Mouse (Mus musculus) heart, embryonic 10.5 days (tissue): ENCODE measurements at regions not wholly inside any gene's neighbourhood (a gene's known extent, or its start where the extent isn't known, plus 50 kb on each side); places are given as distances from the start of the nearest gene placed in this dataset.
"Not testable (repeated sequence)": the region's sequence is repeated elsewhere in the genome, so short reads cannot be mapped to it uniquely, and the experiment has no call there.

Source experiments
- DNase-seq: peaks from one replicate; pipeline ENCODE4 v3.0.0-alpha.2; 2017; ENCODE audit warnings: low spot score
- H3K27ac ChIP-seq: fragments of 300-500 bp; sonication (generic); 2 replicates; pipeline ENCODE4 v1.5.1; 2016; ENCODE audit warnings: mild to moderate bottlenecking
- H3K27me3 ChIP-seq: fragments of 300-500 bp; sonication (generic); 2 replicates; pipeline ENCODE4 v1.6.1; 2016; ENCODE audit warnings: mild to moderate bottlenecking; ENCODE audit not compliant: poor library complexity, insufficient read depth, severe bottlenecking
- H3K36me3 ChIP-seq: fragments of 300-500 bp; sonication (generic); 2 replicates; pipeline ENCODE4 v1.6.1; 2016; ENCODE audit warnings: mild to moderate bottlenecking, moderate library complexity
- H3K4me1 ChIP-seq: fragments of 300-500 bp; sonication (generic); 2 replicates; pipeline ENCODE4 v1.6.1; 2016; ENCODE audit warnings: mild to moderate bottlenecking
- H3K4me3 ChIP-seq: fragments of 300-500 bp; sonication (generic); 2 replicates; pipeline ENCODE4 v1.5.1; 2016; ENCODE audit warnings: mild to moderate bottlenecking, moderate library complexity
- H3K9me3 ChIP-seq: fragments of 300-500 bp; sonication (generic); 2 replicates; pipeline ENCODE4 v1.6.1; 2016; ENCODE audit warnings: mild to moderate bottlenecking, moderate library complexity
- WGBS: fragments of 180-500 bp; shearing (Covaris S2); methylation state at CpG from one replicate; pipeline ENCODE4 v1.1.7; 2016; 5-methylcytosine and 5-hydroxymethylcytosine counted together

- DNase-seq, result no peak
These were observed 280.0 kb downstream of the Etnk1 start for GRCm38 (mm10) chr6:143447060-143447459.

DNA sequence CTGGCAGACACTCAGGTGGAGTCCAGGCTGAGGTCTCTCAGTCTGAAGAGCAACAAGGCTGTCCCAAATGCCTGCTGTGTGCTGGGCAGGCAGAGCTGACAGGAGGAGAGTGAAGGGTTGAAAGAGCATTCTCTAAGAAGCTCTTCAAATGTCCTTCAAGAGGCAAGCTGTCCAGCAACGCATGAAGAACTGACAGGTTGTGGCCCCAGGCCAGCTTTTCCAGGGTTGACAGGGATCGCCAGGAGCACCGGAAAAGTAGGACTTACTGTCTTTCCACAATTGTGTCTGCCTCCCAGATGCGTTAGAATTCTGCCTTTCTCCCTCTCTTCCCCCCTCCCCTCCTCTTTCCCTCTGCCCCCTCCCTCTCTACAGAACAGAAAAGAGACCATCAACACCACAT, 282.1 kb downstream of the Etnk1 start:
- Histone ChIP-seq H3K4me3 (no peak overlapping the region), H3K27me3 (no peaks in the 10 kb centered on the region; the same call in 1 of the 2 replicates), H3K4me1 (no peaks in the 10 kb centered on the region), H3K9me3 (no peaks in the 10 kb centered on the region), H3K27ac (no peak overlapping the region), H3K36me3 (no peaks in the 10 kb centered on the region)
- DNase-seq, result no peak
- 67% methylated on average over 4 of the region's 4 CpGs for WGBS

More at GRCm38 (mm10) chr6:143447060-143447459, 280.0 kb downstream of the Etnk1 start:
- Histone ChIP-seq H3K27me3 (no peaks in the 10 kb centered on the region; the same call in 1 of the 2 replicates), H3K4me1 (no peaks in the 10 kb centered on the region), H3K27ac (no peak overlapping the region), H3K4me3 (no peak overlapping the region), H3K36me3 (no peaks in the 10 kb centered on the region), H3K9me3 (no peaks in the 10 kb centered on the region)
- 78% methylated on average over 5 of the region's 5 CpGs for WGBS

- 87% methylated on average over 6 of the region's 6 CpGs for WGBS
- DNase-seq, result peak; percentile 33
- H3K36me3 ChIP-seq, result no peaks in the 10 kb centered on the region
- H3K4me3 ChIP-seq, result no peak overlapping the region
- H3K4me1 ChIP-seq, result no peaks in the 10 kb centered on the region
- no peaks in the 10 kb centered on the region for H3K27me3 ChIP-seq
- no peak overlapping the region for H3K27ac ChIP-seq
- no peaks in the 10 kb centered on the region for H3K9me3 ChIP-seq
These were observed 284.8 kb downstream of the Etnk1 start for GRCm38 (mm10) chr6:143451869-143452268.

GRCm38 (mm10) chr6:143454695-143455218, 287.7 kb downstream of the Etnk1 start:
- Histone ChIP-seq H3K4me3 (no peak overlapping the region), H3K9me3 (no peaks in the 10 kb centered on the region), H3K27me3 (no peaks in the 10 kb centered on the region), H3K36me3 (no peaks in the 10 kb centered on the region), H3K27ac (no peak overlapping the region), H3K4me1 (no peaks in the 10 kb centered on the region)
- DNase-seq, result peak; percentile 48
- WGBS, result 87% methylated on average over 9 of the region's 9 CpGs

- H3K27me3 ChIP-seq, result peaks cover 7% of the 10 kb centered on the region; the same call in 1 of the 2 replicates
- no peak overlapping the region for H3K27ac ChIP-seq
- DNase-seq, result no peak
- no peaks in the 10 kb centered on the region for H3K36me3 ChIP-seq
- H3K4me1 ChIP-seq, result no peaks in the 10 kb centered on the region
- 72% methylated on average over 12 of the region's 12 CpGs for WGBS
- H3K9me3 ChIP-seq, result no peaks in the 10 kb centered on the region
- H3K4me3 ChIP-seq, result no peak overlapping the region
These were observed 298.0 kb downstream of the Etnk1 start for GRCm38 (mm10) chr6:143464907-143465537.

- 90% methylated on average over 12 of the region's 12 CpGs for WGBS
- DNase-seq, H3K27ac ChIP-seq, H3K9me3 ChIP-seq, H3K4me1 ChIP-seq, H3K36me3 ChIP-seq, H3K4me3 ChIP-seq, H3K27me3 ChIP-seq: not testable (repeated sequence)
These were observed 305.7 kb downstream of the Etnk1 start for GRCm38 (mm10) chr6:143472676-143473075.

GRCm38 (mm10) chr6:143474396-143474795, 307.4 kb downstream of the Etnk1 start:
- H3K36me3 ChIP-seq, result no peaks in the 10 kb centered on the region
- DNase-seq, result no peak
- H3K9me3 ChIP-seq, result no peaks in the 10 kb centered on the region
- WGBS, result 83% methylated on average over 5 of the region's 5 CpGs
- H3K4me3 ChIP-seq, result no peak overlapping the region
- no peak overlapping the region for H3K27ac ChIP-seq
- no peaks in the 10 kb centered on the region for H3K4me1 ChIP-seq
- H3K27me3 ChIP-seq, result no peaks in the 10 kb centered on the region

DNA sequence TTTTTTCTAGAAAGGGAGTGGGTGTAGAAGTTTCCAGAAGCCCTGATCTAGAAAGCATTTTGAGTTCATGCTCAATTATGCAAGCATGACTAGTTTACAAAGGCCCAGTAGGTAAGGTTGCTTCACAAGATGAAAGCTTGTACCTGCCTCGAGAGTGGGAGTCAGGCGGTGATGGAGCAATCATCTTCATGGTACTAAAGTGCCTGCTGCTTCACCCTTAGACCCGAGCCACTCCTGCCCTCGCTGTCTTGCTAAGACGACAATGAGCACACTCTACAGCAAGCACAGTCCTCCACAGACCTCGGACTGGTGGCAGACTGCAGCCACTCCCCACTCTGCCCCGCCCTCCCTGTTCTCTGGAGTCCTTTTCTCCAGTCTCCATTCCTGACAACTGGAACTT, 308.3 kb downstream of the Etnk1 start:
- H3K9me3 ChIP-seq, result no peaks in the 10 kb centered on the region
- DNase-seq, result no peak
- no peaks in the 10 kb centered on the region for H3K36me3 ChIP-seq
- WGBS, result 77% methylated on average over 7 of the region's 7 CpGs
- no peaks in the 10 kb centered on the region for H3K27me3 ChIP-seq
- H3K27ac ChIP-seq, result no peak overlapping the region
- H3K4me3 ChIP-seq, result no peak overlapping the region
- H3K4me1 ChIP-seq, result no peaks in the 10 kb centered on the region

- Histone ChIP-seq H3K4me3 (no peak overlapping the region), H3K4me1 (no peaks in the 10 kb centered on the region), H3K27me3 (no peaks in the 10 kb centered on the region), H3K9me3 (no peaks in the 10 kb centered on the region), H3K36me3 (no peaks in the 10 kb centered on the region), H3K27ac (no peak overlapping the region)
- 85% methylated on average over 2 of the region's 2 CpGs for WGBS
- no peak for DNase-seq
These were observed 310.4 kb downstream of the Etnk1 start for GRCm38 (mm10) chr6:143477396-143477795.

- no peak for DNase-seq
- Histone ChIP-seq H3K4me1 (no peaks in the 10 kb centered on the region), H3K27me3 (no peaks in the 10 kb centered on the region), H3K4me3 (no peak overlapping the region), H3K9me3 (no peaks in the 10 kb centered on the region), H3K36me3 (no peaks in the 10 kb centered on the region), H3K27ac (no peak overlapping the region)
- WGBS, result 63% methylated on average over 7 of the region's 7 CpGs
These were observed 312.2 kb downstream of the Etnk1 start for GRCm38 (mm10) chr6:143479239-143479638.

DNA sequence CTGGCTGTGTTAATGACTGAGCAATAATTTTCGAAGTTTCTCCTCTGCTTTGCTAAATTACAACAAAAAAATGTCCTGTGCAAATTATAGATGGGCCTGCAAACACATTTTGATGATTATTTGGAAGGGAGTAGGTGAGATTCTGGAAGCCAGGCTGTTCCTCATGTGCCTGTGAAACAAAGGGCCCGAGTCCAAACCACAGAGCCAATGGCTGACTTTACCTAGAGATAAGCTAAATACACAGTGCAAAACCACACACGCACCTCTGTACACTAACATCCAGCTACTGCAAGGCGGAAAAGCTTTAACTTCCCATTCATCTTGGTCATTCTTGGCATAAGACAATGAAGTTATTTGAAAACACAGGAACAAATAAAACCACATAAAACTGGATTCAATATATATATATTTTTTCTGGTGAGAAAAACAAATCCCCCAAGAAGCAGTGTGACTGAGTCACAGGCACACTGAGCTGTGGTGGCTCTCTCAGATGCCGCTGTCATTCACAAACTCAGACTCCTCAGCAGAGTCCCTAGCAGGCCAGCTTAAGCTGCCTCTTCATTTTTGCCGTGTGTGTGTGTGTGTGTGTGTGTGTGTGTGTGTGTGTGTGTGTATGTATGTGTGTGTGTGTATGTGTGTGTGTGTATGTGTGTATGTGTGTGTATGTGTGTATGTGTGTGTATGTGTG, 312.8 kb downstream of the Etnk1 start:
- 78% methylated on average over 6 of the region's 6 CpGs for WGBS
- H3K4me1 ChIP-seq, result no peaks in the 10 kb centered on the region
- H3K4me3 ChIP-seq, result no peak overlapping the region
- DNase-seq, result no peak
- H3K27me3 ChIP-seq, result no peaks in the 10 kb centered on the region
- H3K27ac ChIP-seq, result no peak overlapping the region
- H3K36me3 ChIP-seq, result no peaks in the 10 kb centered on the region
- H3K9me3 ChIP-seq, result no peaks in the 10 kb centered on the region

DNA sequence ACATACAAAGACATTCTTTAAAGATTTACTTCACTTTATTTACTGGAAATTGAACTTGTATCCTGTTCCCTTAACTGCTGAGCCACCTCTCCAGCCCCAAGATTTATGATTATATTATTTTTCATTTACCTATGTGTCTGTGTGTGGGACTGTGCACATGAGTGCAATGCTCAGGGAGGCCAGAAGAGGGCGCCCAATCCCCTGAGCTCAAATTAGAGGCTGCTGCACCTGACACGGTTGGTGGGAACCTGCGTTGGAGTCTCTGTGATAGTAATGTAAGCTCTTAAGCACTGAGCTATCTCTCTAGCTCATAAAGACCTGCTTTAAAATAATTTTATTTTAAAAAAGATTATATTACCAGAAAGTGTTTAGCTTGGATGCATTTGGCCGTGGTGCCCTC, 315.3 kb downstream of the Etnk1 start:
- no peaks in the 10 kb centered on the region for H3K9me3 ChIP-seq
- no peak overlapping the region for H3K4me3 ChIP-seq
- H3K27me3 ChIP-seq, result no peaks in the 10 kb centered on the region
- no peaks in the 10 kb centered on the region for H3K4me1 ChIP-seq
- no peak overlapping the region for H3K27ac ChIP-seq
- no peak for DNase-seq
- 76% methylated on average over 4 of the region's 4 CpGs for WGBS
- H3K36me3 ChIP-seq, result no peaks in the 10 kb centered on the region

DNA sequence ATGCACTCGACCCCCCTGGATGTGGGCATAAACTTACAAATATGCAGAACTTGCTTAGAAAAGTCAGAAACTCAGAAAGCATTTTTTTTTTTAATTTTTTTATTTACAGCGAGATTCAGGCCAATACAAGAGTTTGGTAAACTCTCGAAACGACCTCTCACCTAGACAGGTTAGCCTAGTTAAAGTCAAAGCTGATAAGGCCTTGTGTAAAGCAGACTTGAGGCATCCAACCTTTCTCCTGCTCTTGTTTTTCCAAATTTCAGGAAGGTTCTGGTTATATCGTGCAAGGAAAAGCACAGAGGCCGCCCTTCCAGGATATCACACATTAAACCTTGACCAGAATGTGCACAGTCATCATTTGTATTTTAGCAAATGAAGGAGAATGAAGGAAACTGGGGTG, 315.8 kb downstream of the Etnk1 start:
- H3K9me3 ChIP-seq, result no peaks in the 10 kb centered on the region
- DNase-seq, result no peak
- H3K4me3 ChIP-seq, result no peak overlapping the region
- no peaks in the 10 kb centered on the region for H3K36me3 ChIP-seq
- 85% methylated on average over 6 of the region's 6 CpGs for WGBS
- H3K27ac ChIP-seq, result no peak overlapping the region
- no peaks in the 10 kb centered on the region for H3K27me3 ChIP-seq
- no peaks in the 10 kb centered on the region for H3K4me1 ChIP-seq
